Mouse (Mus musculus) limb, embryonic 10.5 days (tissue): Measurements from ENCODE around the gene Camk2d. TPM values are rescaled to one million over a fixed set of nuclear protein-coding genes. Genes with fewer than 3 reads are reported as not detected.

Experiments
- polyA plus RNA-seq: library from polyadenylated mRNA; unstranded; fragments of >200 nt; fragmentation: Nextera tagmentation; extraction: Ambion mirVana; gene quantifications from 2 replicates; pipeline ENCODE4 v1.2.1, GENCODE M21; 2016

The Camk2d gene
- polyA plus RNA-seq, 1 experiment from 2014 or later, result 13.4 TPM

Other genes with a start within 250 kb of the Camk2d start
- 0.59 and 0.95 TPM in 2 replicates for gene Arsj, start 232.6 kb upstream of the Camk2d start, polyA plus RNA-seq